Mouse (Mus musculus): ENCODE measurements around the gene Mapk8ip3. TPM values are rescaled to one million over a fixed set of nuclear protein-coding genes. Genes with fewer than 3 reads are reported as not detected.

Mapk8ip3 gene
- polyA plus RNA-seq, 1 experiment from 2014 or later: 28.0 TPM

- Histone ChIP-seq H3K9me3 (ENCODE audit: control insufficient read depth, low read length) (no peaks in the 10 kb centered on the region), H3K4me3 (ENCODE audit: low read depth, low read length) (peak overlapping the region; percentile 76), H3K36me3 (ENCODE audit: control insufficient read depth, insufficient read depth, low read length) (peaks cover 22% of the 10 kb centered on the region; the same call in 1 of the 2 replicates), H3K4me2 (peak overlapping the region; percentile 92; the same call in 1 of the 2 replicates), H3K27ac (ENCODE audit: low read depth, low read length) (no peak overlapping the region), H3K9ac (ENCODE audit: low read depth, low read length) (no peak overlapping the region), H3K4me1 (replicated peaks; ENCODE audit: control insufficient read depth, insufficient read depth, low read length) (peaks cover 18% of the 10 kb centered on the region), H3K27me3 (replicated peaks; ENCODE audit: control insufficient read depth, insufficient read depth, low read length) (no peaks in the 10 kb centered on the region)
- DNase-seq (ENCODE audit: low spot score): no peak
- WGBS: 84% methylated on average over 6 of the region's 6 CpGs
- ATAC-seq (replicated peaks; ENCODE audit: low FRiP score): no peak
These were observed 52.4 kb downstream of the Mapk8ip3 start for GRCm38 (mm10) chr17:24884391-24884790.

- ATAC-seq (replicated peaks; ENCODE audit: low FRiP score): no peak
- H3K4me2 ChIP-seq: no peak overlapping the region
- H3K9me3 ChIP-seq (ENCODE audit: control insufficient read depth, low read length): no peaks in the 10 kb centered on the region
- H3K27ac ChIP-seq (ENCODE audit: low read depth, low read length): no peak overlapping the region
- no peaks in the 10 kb centered on the region for H3K27me3 ChIP-seq (replicated peaks; ENCODE audit: control insufficient read depth, insufficient read depth, low read length)
- DNase-seq (ENCODE audit: low spot score): no peak
- H3K4me1 ChIP-seq (replicated peaks; ENCODE audit: control insufficient read depth, insufficient read depth, low read length): peaks cover 11% of the 10 kb centered on the region; the same call in 1 of the 2 replicates
- 52% methylated on average over 7 of the region's 7 CpGs for WGBS
- H3K9ac ChIP-seq (ENCODE audit: low read depth, low read length): no peak overlapping the region
- no peak overlapping the region for H3K4me3 ChIP-seq (ENCODE audit: low read depth, low read length)
- peaks cover 16% of the 10 kb centered on the region; the same call in 1 of the 2 replicates for H3K36me3 ChIP-seq (ENCODE audit: control insufficient read depth, insufficient read depth, low read length)
These were observed 54.9 kb downstream of the Mapk8ip3 start for GRCm38 (mm10) chr17:24881738-24882440.

- WGBS: 80% methylated on average over 8 of the region's 8 CpGs
- DNase-seq (ENCODE audit: low spot score) (no peak), ATAC-seq (replicated peaks; ENCODE audit: low FRiP score) (no peak)
- Histone ChIP-seq H3K9me3 (ENCODE audit: control insufficient read depth, low read length) (no peaks in the 10 kb centered on the region), H3K27me3 (replicated peaks; ENCODE audit: control insufficient read depth, insufficient read depth, low read length) (no peaks in the 10 kb centered on the region), H3K9ac (ENCODE audit: low read depth, low read length) (no peak overlapping the region), H3K4me2 (0 out of 2 replicates have a peak overlapping the region, but pooled peaks have one; percentile 0), H3K4me1 (replicated peaks; ENCODE audit: control insufficient read depth, insufficient read depth, low read length) (0 out of 2 replicates have a peak, but pooled peaks cover 3% of the 10 kb centered on the region), H3K27ac (ENCODE audit: low read depth, low read length) (no peak overlapping the region), H3K4me3 (ENCODE audit: low read depth, low read length) (no peak overlapping the region), H3K36me3 (ENCODE audit: control insufficient read depth, insufficient read depth, low read length) (peaks cover 7% of the 10 kb centered on the region; the same call in 1 of the 2 replicates)
These were observed 58.2 kb downstream of the Mapk8ip3 start for GRCm38 (mm10) chr17:24878531-24878930.

- peak overlapping the region; percentile 73; the same call in 1 of the 2 replicates for H3K27ac ChIP-seq (ENCODE audit: low read depth, low read length)
- DNase-seq (ENCODE audit: low spot score): no peak
- peak; percentile 32; the same call in 1 of the 2 replicates for ATAC-seq (replicated peaks; ENCODE audit: low FRiP score)
- no peaks in the 10 kb centered on the region for H3K27me3 ChIP-seq (replicated peaks; ENCODE audit: control insufficient read depth, insufficient read depth, low read length)
- 0 out of 2 replicates have a peak, but pooled peaks cover 3% of the 10 kb centered on the region for H3K4me1 ChIP-seq (replicated peaks; ENCODE audit: control insufficient read depth, insufficient read depth, low read length)
- H3K36me3 ChIP-seq (ENCODE audit: control insufficient read depth, insufficient read depth, low read length): peaks cover 3% of the 10 kb centered on the region; the same call in 1 of the 2 replicates
- no peaks in the 10 kb centered on the region for H3K9me3 ChIP-seq (ENCODE audit: control insufficient read depth, low read length)
- peak overlapping the region; percentile 12; the same call in 1 of the 2 replicates for H3K4me3 ChIP-seq (ENCODE audit: low read depth, low read length)
- peak overlapping the region; percentile 41; the same call in 1 of the 2 replicates for H3K9ac ChIP-seq (ENCODE audit: low read depth, low read length)
- 37% methylated on average over 5 of the region's 5 CpGs for WGBS
- peak overlapping the region; percentile 41 for H3K4me2 ChIP-seq
These were observed 58.7 kb downstream of the Mapk8ip3 start for GRCm38 (mm10) chr17:24878117-24878397.

GRCm38 (mm10) chr17:24877336-24878116 is 59.3 kb downstream of the Mapk8ip3 start:
- Histone ChIP-seq H3K9ac (ENCODE audit: low read depth, low read length) (peak overlapping the region; percentile 41), H3K27me3 (replicated peaks; ENCODE audit: control insufficient read depth, insufficient read depth, low read length) (no peaks in the 10 kb centered on the region), H3K4me2 (peak overlapping the region; percentile 41), H3K9me3 (ENCODE audit: control insufficient read depth, low read length) (no peaks in the 10 kb centered on the region), H3K4me3 (ENCODE audit: low read depth, low read length) (peak overlapping the region; percentile 12; the same call in 1 of the 2 replicates), H3K4me1 (replicated peaks; ENCODE audit: control insufficient read depth, insufficient read depth, low read length) (0 out of 2 replicates have a peak, but pooled peaks cover 3% of the 10 kb centered on the region), H3K27ac (ENCODE audit: low read depth, low read length) (peak overlapping the region; percentile 73), H3K36me3 (ENCODE audit: control insufficient read depth, insufficient read depth, low read length) (no peaks in the 10 kb centered on the region)
- DNase-seq (ENCODE audit: low spot score) (no peak), ATAC-seq (replicated peaks; ENCODE audit: low FRiP score) (peak; percentile 10; the same call in 1 of the 2 replicates)
- WGBS: 56% methylated on average over 10 of the region's 10 CpGs

- Histone ChIP-seq H3K27ac (ENCODE audit: low read depth, low read length) (no peak overlapping the region), H3K9ac (ENCODE audit: low read depth, low read length) (no peak overlapping the region), H3K36me3 (ENCODE audit: control insufficient read depth, insufficient read depth, low read length) (no peaks in the 10 kb centered on the region), H3K4me3 (ENCODE audit: low read depth, low read length) (no peak overlapping the region), H3K4me2 (no peak overlapping the region), H3K9me3 (ENCODE audit: control insufficient read depth, low read length) (no peaks in the 10 kb centered on the region), H3K27me3 (replicated peaks; ENCODE audit: control insufficient read depth, insufficient read depth, low read length) (no peaks in the 10 kb centered on the region), H3K4me1 (replicated peaks; ENCODE audit: control insufficient read depth, insufficient read depth, low read length) (0 out of 2 replicates have a peak, but pooled peaks cover 3% of the 10 kb centered on the region)
- WGBS: 75% methylated on average over 8 of the region's 8 CpGs
- no peak for DNase-seq (ENCODE audit: low spot score)
- ATAC-seq (replicated peaks; ENCODE audit: low FRiP score): no peak
These were observed 61.8 kb downstream of the Mapk8ip3 start for GRCm38 (mm10) chr17:24874989-24875388.

GRCm38 (mm10) chr17:24874405-24874745 is 62.4 kb downstream of the Mapk8ip3 start:
- no peak overlapping the region for H3K9ac ChIP-seq (ENCODE audit: low read depth, low read length)
- H3K27me3 ChIP-seq (replicated peaks; ENCODE audit: control insufficient read depth, insufficient read depth, low read length): no peaks in the 10 kb centered on the region
- DNase-seq (ENCODE audit: low spot score) (no peak), ATAC-seq (replicated peaks; ENCODE audit: low FRiP score) (no peak)
- H3K36me3 ChIP-seq (ENCODE audit: control insufficient read depth, insufficient read depth, low read length): no peaks in the 10 kb centered on the region
- H3K9me3 ChIP-seq (ENCODE audit: control insufficient read depth, low read length): no peaks in the 10 kb centered on the region
- 0 out of 2 replicates have a peak, but pooled peaks cover 3% of the 10 kb centered on the region for H3K4me1 ChIP-seq (replicated peaks; ENCODE audit: control insufficient read depth, insufficient read depth, low read length)
- H3K4me2 ChIP-seq: no peak overlapping the region
- H3K4me3 ChIP-seq (ENCODE audit: low read depth, low read length): no peak overlapping the region
- no peak overlapping the region for H3K27ac ChIP-seq (ENCODE audit: low read depth, low read length)
- WGBS: 52% methylated on average over 1 of the region's 1 CpGs

GRCm38 (mm10) chr17:24873695-24874404 is 62.9 kb downstream of the Mapk8ip3 start:
- H3K9ac ChIP-seq (ENCODE audit: low read depth, low read length): no peak overlapping the region
- H3K4me3 ChIP-seq (ENCODE audit: low read depth, low read length): no peak overlapping the region
- 45% methylated on average over 4 of the region's 4 CpGs for WGBS
- H3K36me3 ChIP-seq (ENCODE audit: control insufficient read depth, insufficient read depth, low read length): no peaks in the 10 kb centered on the region
- H3K4me1 ChIP-seq (replicated peaks; ENCODE audit: control insufficient read depth, insufficient read depth, low read length): 0 out of 2 replicates have a peak, but pooled peaks cover 3% of the 10 kb centered on the region
- DNase-seq (ENCODE audit: low spot score): no peak
- no peak overlapping the region for H3K4me2 ChIP-seq
- ATAC-seq (replicated peaks; ENCODE audit: low FRiP score): no peak
- H3K27me3 ChIP-seq (replicated peaks; ENCODE audit: control insufficient read depth, insufficient read depth, low read length): no peaks in the 10 kb centered on the region
- H3K9me3 ChIP-seq (ENCODE audit: control insufficient read depth, low read length): no peaks in the 10 kb centered on the region
- no peak overlapping the region for H3K27ac ChIP-seq (ENCODE audit: low read depth, low read length)

All from liver, embryonic 11.5 days (tissue).